Mouse (Mus musculus) layer of hippocampus, adult 18-20 months (tissue): ENCODE measurements around the gene Gm10718. TPM values are rescaled to one million over a fixed set of nuclear protein-coding genes. Genes with fewer than 3 reads are reported as not detected.
"Not testable (repeated sequence)": the region's sequence is repeated elsewhere in the genome, so short reads cannot be mapped to it uniquely, and the experiment has no call there.

Experiments
- DNase-seq, 2 experiments: peaks; one replicate each; pipeline ENCODE4 v3.0.0; 2022; ENCODE audit warnings: low spot score in 2 of 2
- long read RNA-seq: library from polyadenylated mRNA; stranded (forward); transcript quantifications from one replicate; pipeline ENCODE4 v2.0.0, GENCODE M21; 2021
- total RNA-seq, 2 experiments: library from RNA; stranded (reverse); gene quantifications; 2 replicates each; pipeline ENCODE4 v1.2.3; 2021

The Gm10718 gene
- under 1 TPM in 1 of 2 experiments, not detected in 1; 0.87 TPM for total RNA-seq
- long read RNA-seq: 0 reads

DNA sequence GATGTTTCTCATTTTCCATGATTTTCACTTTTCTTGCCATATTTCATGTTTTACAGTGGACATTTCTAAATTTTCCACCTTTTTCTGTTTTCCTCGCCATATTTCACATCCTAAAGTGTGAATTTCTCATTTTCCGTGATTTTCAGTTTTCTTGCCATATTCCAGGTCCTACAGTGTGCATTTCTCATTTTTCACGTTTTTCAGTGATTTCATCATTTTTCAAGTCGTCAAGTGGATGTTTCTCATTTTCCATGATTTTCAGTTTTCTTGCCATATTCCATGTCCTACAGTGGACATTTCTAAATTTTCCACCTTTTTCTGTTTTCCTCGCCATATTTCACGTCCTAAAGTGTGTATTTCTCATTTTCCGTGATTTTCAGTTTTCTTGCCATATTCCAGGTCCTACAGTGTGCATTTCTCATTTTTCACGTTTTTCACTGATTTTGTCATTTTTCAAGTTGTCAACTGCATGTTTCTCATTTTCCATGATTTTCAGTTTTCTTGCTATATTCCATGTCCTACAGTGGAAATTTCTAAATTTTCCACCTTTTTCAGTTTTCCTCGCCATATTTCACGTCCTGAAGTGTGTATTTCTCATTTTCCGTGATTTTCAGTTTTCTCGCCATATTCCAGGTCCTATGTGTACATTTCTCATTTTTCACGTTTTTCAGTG lies at the start of gene Gm10718:
Gene Gm10718, plus strand, starts transcription at position 236 of the 673 bp plus-strand sequence.
- peak; percentile 10 to 67 for DNase-seq

DNA sequence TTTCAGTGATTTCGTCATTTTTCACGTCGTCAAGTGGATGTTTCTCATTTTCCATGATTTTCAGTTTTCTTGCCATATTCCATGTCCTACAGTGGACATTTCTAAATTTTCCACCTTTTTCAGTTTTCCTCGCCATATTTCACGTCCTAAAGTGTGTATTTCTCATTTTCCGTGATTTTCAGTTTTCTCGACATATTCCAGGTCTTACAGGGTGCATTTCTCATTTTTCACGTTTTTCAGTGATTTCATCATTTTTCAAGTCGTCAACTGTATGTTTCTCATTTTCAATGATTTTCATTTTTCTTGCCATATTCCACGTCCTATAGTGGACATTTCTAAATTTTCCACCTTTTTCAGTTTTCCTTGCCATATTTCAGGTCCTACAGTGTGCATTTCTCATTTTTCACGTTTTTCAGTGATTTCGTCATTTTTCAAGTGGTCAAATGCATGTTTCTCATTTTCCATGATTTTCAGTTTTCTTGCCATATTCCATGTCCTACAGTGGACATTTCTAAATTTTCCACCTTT lies 22.8 kb upstream of the Gm10718 start, which contains the start of gene Gm10722:
Gene Gm10722, plus strand, starts transcription at position 478 of the 528 bp plus-strand sequence.
- DNase-seq: peak; percentile 22 to 29

DNA sequence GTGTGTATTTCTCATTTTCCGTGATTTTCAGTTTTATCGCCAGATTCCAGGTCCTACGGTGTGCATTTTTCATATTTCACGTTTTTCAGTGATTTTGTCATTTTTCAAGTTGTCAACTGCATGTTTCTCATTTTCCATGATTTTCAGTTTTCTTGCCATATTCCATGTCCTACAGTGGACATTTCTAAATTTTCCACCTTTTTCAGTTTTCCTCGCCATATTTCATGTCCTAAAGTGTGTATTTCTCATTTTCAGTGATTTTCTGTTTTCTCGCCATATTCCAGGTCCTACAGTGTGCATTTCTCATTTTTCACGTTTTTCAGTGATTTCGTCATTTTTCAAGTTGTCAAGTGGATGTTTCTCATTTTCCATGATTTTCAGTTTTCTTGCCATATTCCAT lies 22.3 kb upstream of the Gm10718 start:
- peak; percentile 20 to 33 for DNase-seq

DNA sequence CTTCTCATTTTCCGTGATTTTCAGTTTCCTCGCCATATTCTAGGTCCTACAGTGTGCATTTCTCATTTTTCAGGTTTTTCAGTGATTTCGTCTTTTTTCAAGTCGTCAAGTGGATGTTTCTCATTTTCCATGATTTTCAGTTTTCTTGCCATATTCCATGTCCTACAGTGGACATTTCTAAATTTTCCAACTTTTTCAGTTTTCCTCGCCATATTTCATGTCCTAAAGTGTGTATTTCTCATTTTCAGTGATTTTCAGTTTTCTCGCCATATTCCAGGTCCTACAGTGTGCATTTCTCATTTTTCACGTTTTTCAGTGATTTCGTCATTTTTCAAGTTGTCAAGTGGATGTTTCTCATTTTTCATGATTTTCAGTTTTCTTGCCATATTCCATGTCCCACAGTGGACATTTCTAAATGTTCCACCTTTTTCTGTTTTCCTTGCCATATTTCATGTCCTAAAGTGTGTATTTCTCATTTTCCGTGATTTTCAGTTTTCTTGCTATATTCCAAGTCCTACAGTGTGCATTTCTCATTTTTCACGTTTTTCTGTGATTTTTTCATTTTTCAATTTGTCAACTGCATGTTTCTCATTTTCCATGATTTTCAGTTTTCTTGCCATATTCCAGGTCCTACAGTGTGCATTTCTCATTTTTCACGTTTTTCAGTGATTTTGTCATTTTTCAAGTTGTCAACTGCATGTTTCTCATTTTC lies 21.2 kb upstream of the Gm10718 start:
- DNase-seq: peak; percentile 100

DNA sequence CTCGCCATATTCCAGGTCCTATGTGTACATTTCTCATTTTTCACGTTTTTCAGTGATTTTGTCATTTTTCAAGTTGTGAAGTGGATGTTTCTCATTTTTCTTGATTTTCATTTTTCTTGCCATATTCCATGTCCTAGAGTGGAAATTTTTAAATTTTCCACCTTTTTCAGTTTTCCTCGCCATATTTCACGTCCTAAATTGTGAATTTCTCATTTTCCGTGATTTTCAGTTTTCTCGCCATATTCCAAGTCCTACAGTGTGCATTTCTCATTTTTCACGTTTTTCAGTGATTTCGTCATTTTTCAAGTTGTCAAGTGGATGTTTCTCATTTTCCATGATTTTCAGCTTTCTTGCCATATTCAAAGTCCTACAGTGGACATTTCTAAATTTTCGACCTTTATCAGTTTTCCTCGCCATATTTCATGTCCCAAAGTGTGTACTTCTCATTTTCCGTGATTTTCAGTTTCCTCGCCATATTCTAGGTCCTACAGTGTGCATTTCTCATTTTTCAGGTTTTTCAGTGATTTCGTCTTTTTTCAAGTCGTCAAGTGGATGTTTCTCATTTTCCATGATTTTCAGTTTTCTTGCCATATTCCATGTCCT lies 20.5 kb upstream of the Gm10718 start, which contains the start of gene Gm11168:
Gene Gm11168, plus strand, starts transcription at position 553 of the 603 bp plus-strand sequence.
- not testable (repeated sequence) for DNase-seq

DNA sequence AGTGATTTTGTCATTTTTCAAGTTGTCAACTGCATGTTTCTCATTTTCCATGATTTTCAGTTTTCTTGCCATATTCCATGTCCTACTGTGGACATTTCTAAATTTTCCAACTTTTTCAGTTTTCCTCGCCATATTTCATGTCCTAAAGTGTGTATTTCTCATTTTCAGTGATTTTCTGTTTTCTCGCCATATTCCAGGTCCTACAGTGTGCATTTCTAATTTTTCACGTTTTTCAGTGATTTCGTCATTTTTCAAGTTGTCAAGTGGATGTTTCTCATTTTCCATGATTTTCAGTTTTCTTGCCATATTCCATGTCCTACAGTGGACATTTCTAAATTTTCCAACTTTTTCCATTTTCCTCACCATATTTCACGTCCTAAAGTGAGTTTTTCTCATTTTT lies 17.2 kb upstream of the Gm10718 start:
- DNase-seq: not testable (repeated sequence)

DNA sequence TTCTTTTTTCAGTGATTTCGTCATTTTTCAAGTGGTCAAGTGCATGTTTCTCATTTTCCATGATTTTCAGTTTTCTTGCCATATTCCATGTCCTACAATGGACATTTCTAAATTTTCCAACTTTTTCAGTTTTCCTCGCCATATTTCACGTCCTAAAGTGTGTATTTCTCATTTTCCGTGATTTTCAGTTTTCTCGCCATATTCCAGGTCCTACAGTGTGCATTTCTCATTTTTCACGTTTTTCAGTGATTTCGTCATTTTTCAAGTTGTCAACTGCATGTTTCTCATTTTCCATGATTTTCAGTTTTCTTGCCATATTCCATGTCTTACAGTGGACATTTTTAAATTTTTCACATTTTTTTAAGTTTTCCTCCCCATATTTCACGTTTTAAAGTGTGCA lies 16.7 kb upstream of the Gm10718 start:
- peak; percentile 95 to 100 for DNase-seq

DNA sequence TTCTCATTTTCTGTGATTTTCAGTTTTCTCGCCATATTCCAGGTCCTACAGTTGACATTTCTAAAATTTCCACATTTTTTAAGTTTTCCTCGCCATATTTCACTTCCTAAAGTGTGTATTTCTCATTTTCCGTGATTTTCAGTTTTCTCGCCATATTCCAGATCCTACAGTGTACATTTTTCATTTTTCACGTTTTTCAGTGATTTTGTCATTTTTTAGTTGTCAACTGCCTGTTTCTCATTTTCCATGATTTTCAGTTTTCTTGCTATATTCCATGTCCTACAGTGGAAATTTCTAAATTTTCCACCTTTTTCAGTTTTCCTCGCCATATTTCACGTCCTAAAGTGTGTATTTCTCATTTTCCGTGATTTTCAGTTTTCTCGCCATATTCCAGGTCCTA lies 16.1 kb upstream of the Gm10718 start:
- DNase-seq: not testable (repeated sequence)

DNA sequence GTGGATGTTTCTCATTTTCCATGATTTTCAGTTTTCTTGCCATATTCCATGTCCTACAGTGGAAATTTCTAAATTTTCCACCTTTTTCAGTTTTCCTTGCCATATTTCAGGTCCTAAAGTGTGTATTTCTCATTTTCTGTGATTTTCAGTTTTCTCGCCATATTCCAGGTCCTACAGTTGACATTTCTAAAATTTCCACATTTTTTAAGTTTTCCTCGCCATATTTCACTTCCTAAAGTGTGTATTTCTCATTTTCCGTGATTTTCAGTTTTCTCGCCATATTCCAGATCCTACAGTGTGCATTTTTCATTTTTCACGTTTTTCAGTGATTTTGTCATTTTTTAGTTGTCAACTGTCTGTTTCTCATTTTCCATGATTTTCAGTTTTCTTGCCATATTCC lies 14.0 kb upstream of the Gm10718 start:
- DNase-seq: not testable (repeated sequence)

DNA sequence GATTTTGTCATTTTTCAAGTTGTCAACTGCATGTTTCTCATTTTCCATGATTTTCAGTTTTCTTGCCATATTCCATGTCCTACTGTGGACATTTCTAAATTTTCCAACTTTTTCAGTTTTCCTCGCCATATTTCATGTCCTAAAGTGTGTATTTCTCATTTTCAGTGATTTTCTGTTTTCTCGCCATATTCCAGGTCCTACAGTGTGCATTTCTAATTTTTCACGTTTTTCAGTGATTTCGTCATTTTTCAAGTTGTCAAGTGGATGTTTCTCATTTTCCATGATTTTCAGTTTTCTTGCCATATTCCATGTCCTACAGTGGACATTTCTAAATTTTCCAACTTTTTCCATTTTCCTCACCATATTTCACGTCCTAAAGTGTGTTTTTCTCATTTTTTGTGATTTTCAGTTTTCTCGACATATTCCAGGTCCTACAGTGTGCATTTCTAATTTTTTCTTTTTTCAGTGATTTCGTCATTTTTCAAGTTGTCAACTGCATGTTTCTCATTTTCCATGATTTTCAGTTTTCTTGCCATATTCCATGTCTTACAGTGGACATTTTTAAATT lies 11.2 kb upstream of the Gm10718 start:
- not testable (repeated sequence) for DNase-seq

DNA sequence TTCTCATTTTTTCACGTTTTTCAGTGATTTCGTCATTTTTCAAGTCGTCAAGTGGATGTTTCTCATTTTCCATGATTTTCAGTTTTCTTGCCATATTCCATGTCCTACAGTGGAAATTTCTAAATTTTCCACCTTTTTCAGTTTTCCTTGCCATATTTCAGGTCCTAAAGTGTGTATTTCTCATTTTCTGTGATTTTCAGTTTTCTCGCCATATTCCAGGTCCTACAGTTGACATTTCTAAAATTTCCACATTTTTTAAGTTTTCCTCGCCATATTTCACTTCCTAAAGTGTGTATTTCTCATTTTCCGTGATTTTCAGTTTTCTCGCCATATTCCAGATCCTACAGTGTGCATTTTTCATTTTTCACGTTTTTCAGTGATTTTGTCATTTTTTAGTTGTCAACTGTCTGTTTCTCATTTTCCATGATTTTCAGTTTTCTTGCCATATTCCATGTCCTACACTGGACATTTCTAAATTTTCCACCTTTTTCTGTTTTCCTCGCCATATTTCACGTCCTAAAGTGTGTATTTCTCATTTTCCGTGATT lies 10.5 kb upstream of the Gm10718 start, which contains the start of gene Gm10721:
Gene Gm10721, plus strand, starts transcription at position 408 of the 547 bp plus-strand sequence.
- DNase-seq: not testable (repeated sequence)

DNA sequence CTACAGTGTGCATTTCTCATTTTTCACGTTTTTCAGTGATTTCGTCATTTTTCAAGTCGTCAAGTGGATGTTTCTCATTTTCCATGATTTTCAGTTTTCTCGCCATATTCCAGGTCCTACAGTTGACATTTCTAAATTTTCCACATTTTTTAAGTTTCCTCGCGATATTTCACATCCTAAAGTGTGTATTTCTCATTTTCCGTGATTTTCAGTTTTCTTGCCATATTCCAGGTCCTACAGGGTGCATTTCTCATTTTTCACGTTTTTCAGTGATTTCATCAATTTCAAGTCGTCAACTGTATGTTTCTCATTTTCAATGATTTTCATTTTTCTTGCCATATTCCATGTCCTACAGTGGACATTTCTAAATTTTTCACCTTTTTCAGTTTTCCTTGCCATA lies 8.0 kb upstream of the Gm10718 start, which contains the start of gene Gm10720:
Gene Gm10720, plus strand, starts transcription at position 301 of the 400 bp plus-strand sequence.
- not testable (repeated sequence) for DNase-seq

DNA sequence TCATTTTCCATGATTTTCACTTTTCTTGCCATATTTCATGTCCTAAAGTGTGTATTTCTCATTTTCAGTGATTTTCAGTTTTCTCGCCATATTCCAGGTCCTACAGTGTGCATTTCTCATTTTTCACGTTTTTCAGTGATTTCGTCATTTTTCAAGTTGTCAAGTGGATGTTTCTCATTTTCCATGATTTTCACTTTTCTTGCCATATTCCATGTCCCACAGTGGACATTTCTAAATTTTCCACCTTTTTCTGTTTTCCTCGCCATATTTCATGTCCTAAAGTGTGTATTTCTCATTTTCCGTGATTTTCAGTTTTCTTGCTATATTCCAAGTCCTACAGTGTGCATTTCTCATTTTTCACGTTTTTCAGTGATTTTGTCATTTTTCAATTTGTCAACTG lies 7.5 kb upstream of the Gm10718 start:
- peak in 1 of 2 experiments; percentile 1 for DNase-seq

DNA sequence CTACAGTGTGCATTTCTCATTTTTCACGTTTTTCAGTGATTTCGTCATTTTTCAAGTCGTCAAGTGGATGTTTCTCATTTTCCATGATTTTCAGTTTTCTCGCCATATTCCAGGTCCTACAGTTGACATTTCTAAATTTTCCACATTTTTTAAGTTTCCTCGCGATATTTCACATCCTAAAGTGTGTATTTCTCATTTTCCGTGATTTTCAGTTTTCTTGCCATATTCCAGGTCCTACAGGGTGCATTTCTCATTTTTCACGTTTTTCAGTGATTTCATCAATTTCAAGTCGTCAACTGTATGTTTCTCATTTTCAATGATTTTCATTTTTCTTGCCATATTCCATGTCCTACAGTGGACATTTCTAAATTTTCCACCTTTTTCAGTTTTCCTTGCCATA lies 6.2 kb upstream of the Gm10718 start, which contains the start of gene Gm10719:
Gene Gm10719, plus strand, starts transcription at position 301 of the 400 bp plus-strand sequence.
- not testable (repeated sequence) for DNase-seq

DNA sequence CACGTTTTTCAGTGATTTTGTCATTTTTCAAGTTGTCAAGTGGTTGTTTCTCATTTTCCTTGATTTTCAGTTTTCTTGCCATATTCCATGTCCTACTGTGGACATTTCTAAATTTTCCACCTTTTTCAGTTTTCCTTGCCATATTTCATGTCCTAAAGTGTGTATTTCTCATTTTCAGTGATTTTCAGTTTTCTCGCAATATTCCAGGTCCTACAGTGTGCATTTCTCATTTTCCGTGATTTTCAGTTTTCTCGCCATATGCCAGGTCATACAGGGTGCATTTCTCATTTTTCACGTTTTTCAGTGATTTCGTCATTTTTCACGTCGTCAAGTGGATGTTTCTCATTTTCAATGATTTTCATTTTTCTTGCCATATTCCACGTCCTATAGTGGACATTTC lies 4.4 kb upstream of the Gm10718 start:
- DNase-seq: peak; percentile 4 to 52

DNA sequence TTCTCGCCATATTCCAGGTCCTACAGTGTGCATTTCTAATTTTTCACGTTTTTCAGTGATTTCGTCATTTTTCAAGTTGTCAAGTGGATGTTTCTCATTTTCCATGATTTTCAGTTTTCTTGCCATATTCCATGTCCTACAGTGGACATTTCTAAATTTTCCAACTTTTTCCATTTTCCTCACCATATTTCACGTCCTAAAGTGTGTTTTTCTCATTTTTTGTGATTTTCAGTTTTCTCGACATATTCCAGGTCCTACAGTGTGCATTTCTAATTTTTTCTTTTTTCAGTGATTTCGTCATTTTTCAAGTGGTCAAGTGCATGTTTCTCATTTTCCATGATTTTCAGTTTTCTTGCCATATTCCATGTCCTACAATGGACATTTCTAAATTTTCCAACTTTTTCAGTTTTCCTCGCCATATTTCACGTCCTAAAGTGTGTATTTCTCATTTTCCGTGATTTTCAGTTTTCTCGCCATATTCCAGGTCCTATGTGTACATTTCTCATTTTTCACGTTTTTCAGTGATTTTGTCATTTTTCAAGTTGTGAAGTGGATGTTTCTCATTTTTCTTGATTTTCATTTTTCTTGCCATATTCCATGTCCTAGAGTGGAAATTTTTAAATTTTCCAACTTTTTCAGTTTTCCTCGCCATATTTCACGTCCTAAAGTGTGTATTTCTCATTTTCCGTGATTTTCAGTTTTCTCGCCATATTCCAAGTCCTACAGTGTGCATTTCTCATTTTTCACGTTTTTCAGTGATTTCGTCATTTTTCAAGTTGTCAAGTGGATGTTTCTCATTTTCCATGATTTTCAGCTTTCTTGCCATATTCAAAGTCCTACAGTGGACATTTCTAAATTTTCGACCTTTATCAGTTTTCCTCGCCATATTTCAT lies 3.3 kb upstream of the Gm10718 start:
- peak; percentile 42 to 70 for DNase-seq

DNA sequence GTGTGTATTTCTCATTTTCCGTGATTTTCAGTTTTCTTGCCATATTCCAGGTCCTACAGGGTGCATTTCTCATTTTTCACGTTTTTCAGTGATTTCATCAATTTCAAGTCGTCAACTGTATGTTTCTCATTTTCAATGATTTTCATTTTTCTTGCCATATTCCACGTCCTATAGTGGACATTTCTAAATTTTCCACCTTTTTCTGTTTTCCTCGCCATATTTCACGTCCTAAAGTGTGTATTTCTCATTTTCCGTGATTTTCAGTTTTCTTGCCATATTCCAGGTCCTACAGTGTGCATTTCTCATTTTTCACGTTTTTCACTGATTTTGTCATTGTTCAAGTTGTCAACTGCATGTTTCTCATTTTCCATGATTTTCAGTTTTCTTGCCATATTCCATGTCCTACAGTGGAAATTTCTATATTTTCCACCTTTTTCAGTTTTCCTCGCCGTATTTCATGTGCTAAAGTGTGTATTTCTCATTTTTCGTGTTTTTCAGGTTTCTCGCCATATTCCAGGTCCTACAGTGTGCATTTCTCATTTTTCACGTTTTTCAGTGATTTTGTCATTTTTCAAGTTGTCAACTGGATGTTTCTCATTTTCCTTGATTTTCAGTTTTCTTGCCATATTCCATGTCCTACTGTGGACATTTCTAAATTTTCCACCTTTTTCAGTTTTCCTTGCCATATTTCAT lies 885 bp upstream of the Gm10718 start:
- peak; percentile 78 to 83 for DNase-seq

DNA sequence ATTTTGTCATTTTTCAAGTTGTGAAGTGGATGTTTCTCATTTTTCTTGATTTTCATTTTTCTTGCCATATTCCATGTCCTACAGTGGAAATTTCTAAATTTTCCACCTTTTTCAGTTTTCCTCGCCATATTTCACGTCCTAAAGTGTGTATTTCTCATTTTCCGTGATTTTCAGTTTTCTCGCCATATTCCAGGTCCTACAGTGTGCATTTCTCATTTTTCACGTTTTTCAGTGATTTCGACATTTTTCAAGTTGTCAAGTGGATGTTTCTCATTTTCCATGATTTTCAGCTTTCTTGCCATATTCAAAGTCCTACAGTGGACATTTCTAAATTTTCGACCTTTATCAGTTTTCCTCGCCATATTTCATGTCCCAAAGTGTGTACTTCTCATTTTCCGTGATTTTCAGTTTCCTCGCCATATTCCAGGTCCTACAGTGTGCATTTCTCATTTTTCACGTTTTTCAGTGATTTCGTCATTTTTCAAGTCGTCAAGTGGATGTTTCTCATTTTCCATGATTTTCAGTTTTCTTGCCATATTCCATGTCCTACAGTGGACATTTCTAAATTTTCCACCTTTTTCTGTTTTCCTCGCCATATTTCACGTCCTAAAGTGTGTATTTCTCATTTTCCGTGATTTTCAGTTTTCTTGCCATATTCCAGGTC lies 770 bp downstream of the Gm10718 start:
- peak; percentile 65 to 100 for DNase-seq
